Comparison of ENCODE assay signal across 9 mouse cellular contexts in the genomic region with DNA sequence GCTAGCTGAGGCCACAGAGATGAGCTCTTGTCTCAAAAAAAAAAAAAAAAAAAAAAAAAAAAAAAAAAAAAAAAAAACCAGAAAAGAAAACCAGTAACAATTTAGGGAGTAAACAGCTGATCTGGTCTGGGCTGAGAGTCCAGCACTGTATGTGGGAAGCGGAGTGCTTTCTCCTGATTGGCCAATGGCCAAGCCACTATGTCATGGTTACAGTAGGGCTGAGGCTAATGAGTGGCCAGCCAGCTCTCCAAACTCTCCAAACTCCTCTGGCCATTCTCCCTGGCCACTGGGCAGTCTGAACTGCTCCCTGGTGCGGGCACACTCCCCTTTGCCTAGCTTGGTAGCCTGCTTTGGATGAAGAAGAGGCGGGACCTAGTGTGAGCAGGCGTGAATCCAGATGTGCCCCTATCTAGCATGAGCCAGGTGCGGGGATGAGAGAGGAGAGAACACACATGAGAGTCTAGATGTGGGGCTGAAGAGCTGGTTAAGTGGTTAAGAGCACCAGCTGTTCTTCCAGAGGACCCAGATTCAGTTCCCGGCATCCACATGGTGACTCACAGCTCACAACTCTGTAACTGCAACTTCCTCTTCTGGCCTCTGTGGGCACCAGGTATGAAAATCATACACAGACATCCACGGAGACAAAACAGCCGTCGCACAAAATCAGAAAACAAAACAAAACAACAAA. TPM values are rescaled to one million over a fixed set of nuclear protein-coding genes. Genes with fewer than 3 reads are reported as not detected.
DNase-seq lines count a peak whose midpoint lies in the region; ATAC-seq and TF ChIP-seq lines count a peak whose summit lies in the region.
"Had no signal": no experiment of that assay in that cellular context is flagged by ENCODE, and none has a peak within 500 bp of the region (broad histone marks: within the 10 kb centered on the region; RNA-seq: fewer than 3 reads in every experiment).

No protein-coding gene starts in this region.

- no peak overlapping the region for H3K9ac ChIP-seq in intestine, postnatal 0 days (ENCODE audit: low read depth, low read length)
- no peak overlapping the region for H3K9ac ChIP-seq in intestine, embryonic 15.5 days
- H3K9ac ChIP-seq in midbrain, embryonic 13.5 days (replicated peaks), result no peak overlapping the region
- H3K9ac ChIP-seq: heart, embryonic 13.5 days; limb, embryonic 13.5 days had no signal

- H3K36me3 ChIP-seq in intestine, postnatal 0 days (ENCODE audit: control insufficient read depth, insufficient read depth), result peaks cover 6% of the 10 kb centered on the region; the same call in 1 of the 2 replicates
- no peaks in the 10 kb centered on the region for H3K36me3 ChIP-seq in intestine, embryonic 15.5 days
- peaks cover 78% of the 10 kb centered on the region for H3K36me3 ChIP-seq in G1E (replicated peaks)
- peaks cover 5% of the 10 kb centered on the region for H3K36me3 ChIP-seq in megakaryocyte, embryonic 14.5 days (replicated peaks; ENCODE audit: low read length)
- no peaks in the 10 kb centered on the region for H3K36me3 ChIP-seq in midbrain, embryonic 13.5 days
- H3K36me3 ChIP-seq: heart, embryonic 13.5 days; limb, embryonic 13.5 days had no signal

- H3K4me3 ChIP-seq in intestine, postnatal 0 days (ENCODE audit: low read depth, low read length), result no peak overlapping the region
- H3K4me3 ChIP-seq in intestine, embryonic 15.5 days (replicated peaks), result no peak overlapping the region
- H3K4me3 ChIP-seq in G1E (ENCODE audit: low read depth, low read length), result peak overlapping the region; percentile 33; the same call in 1 of the 2 replicates
- no peak overlapping the region for H3K4me3 ChIP-seq in bone marrow macrophage, adult 2 months (ENCODE audit: insufficient read depth, low read length)
- peak overlapping the region; percentile 56 for H3K4me3 ChIP-seq in megakaryocyte, embryonic 14.5 days (replicated peaks)
- no peak overlapping the region for H3K4me3 ChIP-seq in midbrain, embryonic 13.5 days (replicated peaks)
- H3K4me3 ChIP-seq: heart, embryonic 13.5 days; limb, embryonic 13.5 days had no signal

- no peak for TF ChIP-seq POLR2A in bone marrow macrophage, adult 2 months (IDR thresholded peaks at IDR 0.05; ENCODE audit: borderline replicate concordance, low read depth, low read length)

- DNase-seq in G1E (ENCODE audit: low spot score), result no peak
- no peak for DNase-seq in layer of hippocampus, adult 18-20 months (ENCODE audit: low spot score in 2 of 2)

- no peak for TF ChIP-seq CTCF in intestine, postnatal 0 days (IDR thresholded peaks at IDR 0.05; ENCODE audit: low read depth)
- TF ChIP-seq CTCF in G1E (IDR thresholded peaks at IDR 0.05; ENCODE audit: low read depth, low read length), result no peak
- no peak for TF ChIP-seq CTCF in bone marrow macrophage, adult 2 months (IDR thresholded peaks at IDR 0.05; ENCODE audit: low read depth, low read length)

- 75% methylated on average over 9 of the region's 9 CpGs for WGBS in intestine, postnatal 0 days
- 87% methylated on average over 9 of the region's 9 CpGs for WGBS in intestine, embryonic 15.5 days
- WGBS in midbrain, embryonic 13.5 days, result 93% methylated on average over 9 of the region's 9 CpGs

- H3K27ac ChIP-seq in intestine, postnatal 0 days (ENCODE audit: low read depth, low read length), result peak overlapping the region; percentile 28; the same call in 1 of the 2 replicates
- H3K27ac ChIP-seq in intestine, embryonic 15.5 days, result no peak overlapping the region
- peak overlapping the region; percentile 22 for H3K27ac ChIP-seq in bone marrow macrophage, adult 2 months (ENCODE audit: insufficient read depth, low read depth, low read length)
- H3K27ac ChIP-seq in midbrain, embryonic 13.5 days, result no peak overlapping the region
- H3K27ac ChIP-seq: heart, embryonic 13.5 days; limb, embryonic 13.5 days had no signal

- no peaks in the 10 kb centered on the region for H3K27me3 ChIP-seq in intestine, postnatal 0 days (replicated peaks; ENCODE audit: control insufficient read depth, insufficient read depth, low read length)
- H3K27me3 ChIP-seq in intestine, embryonic 15.5 days (replicated peaks), result no peaks in the 10 kb centered on the region
- H3K27me3 ChIP-seq in G1E (ENCODE audit: insufficient read depth, low read length), result no peaks in the 10 kb centered on the region
- H3K27me3 ChIP-seq in megakaryocyte, embryonic 14.5 days (replicated peaks), result no peaks in the 10 kb centered on the region
- H3K27me3 ChIP-seq in midbrain, embryonic 13.5 days, result no peaks in the 10 kb centered on the region

- peaks cover 4% of the 10 kb centered on the region; the same call in 1 of the 2 replicates for H3K4me1 ChIP-seq in intestine, postnatal 0 days (replicated peaks; ENCODE audit: control insufficient read depth, insufficient read depth, low read length)
- peaks cover 4% of the 10 kb centered on the region; the same call in 1 of the 2 replicates for H3K4me1 ChIP-seq in intestine, embryonic 15.5 days (replicated peaks)
- peaks cover 97% of the 10 kb centered on the region for H3K4me1 ChIP-seq in G1E (ENCODE audit: insufficient read depth, low read depth, low read length)
- peaks cover 25% of the 10 kb centered on the region for H3K4me1 ChIP-seq in bone marrow macrophage, adult 2 months (ENCODE audit: control insufficient read depth, insufficient read depth, low read length)
- peaks cover 80% of the 10 kb centered on the region for H3K4me1 ChIP-seq in megakaryocyte, embryonic 14.5 days
- H3K4me1 ChIP-seq in midbrain, embryonic 13.5 days (replicated peaks), result no peaks in the 10 kb centered on the region
- H3K4me1 ChIP-seq: limb, embryonic 13.5 days had no signal

- H3K4me2 ChIP-seq in intestine, postnatal 0 days (replicated peaks; ENCODE audit: low read depth), result no peak overlapping the region
- H3K4me2 ChIP-seq in intestine, embryonic 15.5 days (replicated peaks), result no peak overlapping the region
- H3K4me2 ChIP-seq in midbrain, embryonic 13.5 days (replicated peaks), result no peak overlapping the region
- H3K4me2 ChIP-seq: heart, embryonic 13.5 days; limb, embryonic 13.5 days had no signal

- no peak for ATAC-seq in intestine, postnatal 0 days
- no peak for ATAC-seq in intestine, embryonic 15.5 days
- ATAC-seq in G1E (ENCODE audit: extremely low read depth, insufficient number of reproducible peaks, low FRiP score, poor library complexity, severe bottlenecking), result peak; percentile 25
- ATAC-seq in midbrain, embryonic 13.5 days, result no peak

- H3K9me3 ChIP-seq in intestine, postnatal 0 days (ENCODE audit: control insufficient read depth), result no peaks in the 10 kb centered on the region
- no peaks in the 10 kb centered on the region for H3K9me3 ChIP-seq in intestine, embryonic 15.5 days
- H3K9me3 ChIP-seq in G1E (replicated peaks), result no peaks in the 10 kb centered on the region
- H3K9me3 ChIP-seq in megakaryocyte, embryonic 14.5 days, result no peaks in the 10 kb centered on the region
- no peaks in the 10 kb centered on the region for H3K9me3 ChIP-seq in midbrain, embryonic 13.5 days
- H3K9me3 ChIP-seq: heart, embryonic 13.5 days; limb, embryonic 13.5 days had no signal

RNA-seq across cellular contexts. Expression of gene Coro2a, which starts 10.0 kb away (rescaled TPM):
- 53.0 and 59.7 TPM in 2 replicates for polyA plus RNA-seq in intestine, postnatal 0 days (2015; fragmentation: Nextera tagmentation; extraction: Ambion mirVana)
- polyA plus RNA-seq in intestine, embryonic 15.5 days (2015; fragmentation: Nextera tagmentation; extraction: Ambion mirVana), result 66.0 and 68.3 TPM in 2 replicates
- total RNA-seq in G1E (2014; fragmentation: Nextera tagmentation) (148 and 158 TPM in 2 replicates), G1E (2017) (79.5 and 79.6 TPM in 2 replicates)
- polyA plus RNA-seq in G1E (2012), result 480 and 501 TPM in 2 replicates
- polyA plus RNA-seq in bone marrow macrophage, adult 2 months (2012; ENCODE audit: insufficient read depth, insufficient read length, missing spikeins), result 53.0 and 59.7 TPM in 2 replicates
- polyA plus RNA-seq in megakaryocyte, embryonic 14.5 days (2012; ENCODE audit: insufficient read depth, low replicate concordance), result 29.8 and 31.3 TPM in 2 replicates
- 2.5 and 3.9 TPM in 2 replicates for polyA plus RNA-seq in midbrain, embryonic 13.5 days (2015; fragmentation: Nextera tagmentation; extraction: Ambion mirVana)
- 10 to 100 TPM; 14.9 to 16.3 TPM for total RNA-seq in layer of hippocampus, adult 18-20 months (2021)

RNA-seq across cellular contexts. Expression of gene Trim14, which starts 56.0 kb away (rescaled TPM):
- polyA plus RNA-seq in intestine, postnatal 0 days (2015; fragmentation: Nextera tagmentation; extraction: Ambion mirVana), result 14.1 and 15.7 TPM in 2 replicates
- 11.4 and 12.6 TPM in 2 replicates for polyA plus RNA-seq in intestine, embryonic 15.5 days (2015; fragmentation: Nextera tagmentation; extraction: Ambion mirVana)
- total RNA-seq in G1E (2014; fragmentation: Nextera tagmentation), result 13.0 and 18.7 TPM in 2 replicates
- total RNA-seq in G1E (2017), result 18.2 and 19.5 TPM in 2 replicates
- polyA plus RNA-seq in G1E (2012), result 25.9 and 27.2 TPM in 2 replicates
- polyA plus RNA-seq in bone marrow macrophage, adult 2 months (2012; ENCODE audit: insufficient read depth, insufficient read length, missing spikeins), result 41.5 and 58.1 TPM in 2 replicates
- polyA plus RNA-seq in megakaryocyte, embryonic 14.5 days (2012; ENCODE audit: insufficient read depth, low replicate concordance), result 2.0 and 8.1 TPM in 2 replicates
- polyA plus RNA-seq in midbrain, embryonic 13.5 days (2015; fragmentation: Nextera tagmentation; extraction: Ambion mirVana), result 0.40 and 0.57 TPM in 2 replicates
- 1 to 10 TPM in 1 of 2 experiments, under 1 TPM in 1; 0.67 to 1.4 TPM for total RNA-seq in layer of hippocampus, adult 18-20 months (2021)

RNA-seq across cellular contexts. Expression of gene Tbc1d2, which starts 58.0 kb away (rescaled TPM):
- polyA plus RNA-seq in intestine, postnatal 0 days (2015; fragmentation: Nextera tagmentation; extraction: Ambion mirVana), result 5.1 and 5.2 TPM in 2 replicates
- polyA plus RNA-seq in intestine, embryonic 15.5 days (2015; fragmentation: Nextera tagmentation; extraction: Ambion mirVana), result 6.0 and 6.3 TPM in 2 replicates
- not detected in 2 replicates for total RNA-seq in G1E (2014; fragmentation: Nextera tagmentation)
- 0.12 and 0.16 TPM in 2 replicates for total RNA-seq in G1E (2017)
- polyA plus RNA-seq in G1E (2012), result 0.01 TPM in 1 of 2 replicates, not detected in the other
- polyA plus RNA-seq in bone marrow macrophage, adult 2 months (2012; ENCODE audit: insufficient read depth, insufficient read length, missing spikeins), result 2.9 and 3.3 TPM in 2 replicates
- polyA plus RNA-seq in megakaryocyte, embryonic 14.5 days (2012; ENCODE audit: insufficient read depth, low replicate concordance), result 4.5 and 7.8 TPM in 2 replicates
- polyA plus RNA-seq in midbrain, embryonic 13.5 days (2015; fragmentation: Nextera tagmentation; extraction: Ambion mirVana), result 0.54 and 0.55 TPM in 2 replicates
- 1 to 10 TPM; 2.7 to 2.9 TPM for total RNA-seq in layer of hippocampus, adult 18-20 months (2021)

Comparison
In these comparisons a context has a peak if more than half of its experiments do, and no peak if none do; other contexts are left out.
1. H3K27ac ChIP-seq: peak in intestine, postnatal 0 days (single experiment) and bone marrow macrophage, adult 2 months (single experiment); none in intestine, embryonic 15.5 days (single experiment) and midbrain, embryonic 13.5 days (single experiment).
2. H3K4me3 ChIP-seq: peak in G1E (single experiment) and megakaryocyte, embryonic 14.5 days (single experiment); none in intestine, postnatal 0 days (single experiment), intestine, embryonic 15.5 days (single experiment), bone marrow macrophage, adult 2 months (single experiment) and midbrain, embryonic 13.5 days (single experiment).